Mouse (Mus musculus): ENCODE measurements around the gene Acvr1b. TPM values are rescaled to one million over a fixed set of nuclear protein-coding genes. Genes with fewer than 3 reads are reported as not detected.

The Acvr1b gene
- total RNA-seq, 4 experiments from 2014 or later = 100 to 118 (median 110) TPM

GRCm38 (mm10) chr15:101146100-101146965 lies 27.5 kb upstream of the Acvr1b start:
- DNase-seq (ENCODE audit: low spot score in 2 of 2) = no peak

GRCm38 (mm10) chr15:101147115-101147909 lies 26.6 kb upstream of the Acvr1b start:
- no peak for DNase-seq (ENCODE audit: low spot score in 2 of 2)

DNA sequence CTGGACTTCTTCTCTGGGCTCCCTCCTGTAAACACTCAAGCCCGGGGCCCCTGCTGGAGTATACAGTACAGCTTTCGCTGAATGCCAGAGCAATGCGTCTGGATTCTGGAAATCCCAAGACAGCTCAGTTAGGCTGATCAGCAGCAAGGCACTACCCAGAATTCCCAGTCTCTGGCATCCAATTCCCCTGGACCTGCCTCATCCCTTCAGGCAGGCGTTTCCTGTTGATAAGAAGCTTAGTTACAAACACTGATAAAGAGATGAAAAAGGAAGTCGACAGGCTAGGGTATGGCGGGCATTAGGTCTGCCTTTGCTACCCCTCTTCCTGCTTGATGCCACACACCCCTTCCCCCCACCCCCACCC lies 26.0 kb upstream of the Acvr1b start:
- DNase-seq (ENCODE audit: low spot score in 2 of 2) = no peak

GRCm38 (mm10) chr15:101148604-101149003 lies 25.3 kb upstream of the Acvr1b start:
- no peak for DNase-seq (ENCODE audit: low spot score in 2 of 2)

- no peak for DNase-seq (ENCODE audit: low spot score in 2 of 2)
Measured at GRCm38 (mm10) chr15:101151409-101152261, 22.2 kb upstream of the Acvr1b start.

GRCm38 (mm10) chr15:101154700-101155616 lies 18.9 kb upstream of the Acvr1b start:
- DNase-seq (ENCODE audit: low spot score in 2 of 2) = no peak

DNA sequence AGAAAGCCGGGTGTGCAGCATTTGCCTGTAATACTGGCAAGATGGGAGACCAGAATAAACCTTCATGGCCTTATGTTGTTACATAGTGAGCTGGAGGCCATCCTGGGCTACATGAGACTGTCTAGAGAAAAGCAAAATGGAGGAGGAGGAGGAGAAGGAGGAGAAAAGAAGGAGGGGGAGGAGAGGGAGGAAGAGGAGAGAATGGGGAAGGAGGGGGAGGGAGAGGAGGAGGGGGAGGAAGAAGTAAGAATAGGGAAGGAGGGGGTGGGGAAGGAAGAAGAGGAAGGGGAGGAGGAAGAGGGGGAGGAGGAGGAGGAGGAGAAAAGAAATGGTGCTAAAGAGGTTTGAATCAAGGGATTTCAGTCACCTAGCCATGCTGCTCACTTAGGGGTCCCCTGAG lies 13.7 kb upstream of the Acvr1b start:
- no peak for DNase-seq (ENCODE audit: low spot score in 2 of 2)

DNA sequence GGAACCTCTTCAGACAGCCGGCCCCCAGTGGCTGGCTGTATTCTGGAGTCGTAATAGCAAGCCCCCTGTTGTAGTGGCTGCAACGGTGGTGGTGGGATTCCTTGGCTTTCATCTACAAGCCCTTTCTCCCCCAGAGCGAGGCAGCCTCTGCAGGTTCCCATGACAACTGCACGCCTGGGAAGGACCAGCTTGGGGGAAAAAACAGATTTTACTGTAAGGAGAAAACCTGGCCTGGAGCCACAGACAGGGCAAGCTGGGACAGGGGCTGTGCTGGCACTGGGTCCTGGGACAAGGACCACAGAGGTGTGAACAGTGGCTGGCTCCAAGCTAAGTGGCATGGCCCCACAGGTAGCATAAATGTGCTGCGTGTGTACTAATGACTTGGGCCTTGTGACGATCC lies 13.3 kb upstream of the Acvr1b start:
- DNase-seq (ENCODE audit: low spot score in 2 of 2) = no peak

- DNase-seq (ENCODE audit: low spot score in 2 of 2) = no peak
Measured at GRCm38 (mm10) chr15:101161534-101161933, 12.3 kb upstream of the Acvr1b start.

- DNase-seq (ENCODE audit: low spot score in 2 of 2) = no peak
Measured at GRCm38 (mm10) chr15:101163056-101163458, 10.8 kb upstream of the Acvr1b start.

DNA sequence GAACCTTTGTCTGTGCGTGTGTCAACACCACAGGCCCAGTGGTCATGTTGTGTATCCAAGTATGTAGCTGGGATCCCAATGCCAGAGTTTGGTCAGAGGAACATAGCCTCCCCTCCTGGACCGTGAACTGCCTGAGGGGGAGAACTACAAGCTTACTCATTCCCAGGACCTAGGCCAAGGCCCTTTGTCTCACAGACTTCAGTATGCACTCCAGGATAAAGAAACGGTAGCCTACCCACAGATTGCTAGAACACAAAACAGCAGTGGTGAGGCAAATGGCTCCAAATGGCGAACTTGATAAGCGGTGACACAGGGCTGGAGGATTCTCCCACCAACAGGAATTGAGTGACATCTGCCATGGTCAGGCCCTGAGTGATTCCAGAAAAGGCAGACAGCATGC lies 10.0 kb upstream of the Acvr1b start:
- no peak for DNase-seq (ENCODE audit: low spot score in 2 of 2)

- DNase-seq (ENCODE audit: low spot score in 2 of 2) = no peak
Measured at GRCm38 (mm10) chr15:101164291-101164690, 9.6 kb upstream of the Acvr1b start.

DNA sequence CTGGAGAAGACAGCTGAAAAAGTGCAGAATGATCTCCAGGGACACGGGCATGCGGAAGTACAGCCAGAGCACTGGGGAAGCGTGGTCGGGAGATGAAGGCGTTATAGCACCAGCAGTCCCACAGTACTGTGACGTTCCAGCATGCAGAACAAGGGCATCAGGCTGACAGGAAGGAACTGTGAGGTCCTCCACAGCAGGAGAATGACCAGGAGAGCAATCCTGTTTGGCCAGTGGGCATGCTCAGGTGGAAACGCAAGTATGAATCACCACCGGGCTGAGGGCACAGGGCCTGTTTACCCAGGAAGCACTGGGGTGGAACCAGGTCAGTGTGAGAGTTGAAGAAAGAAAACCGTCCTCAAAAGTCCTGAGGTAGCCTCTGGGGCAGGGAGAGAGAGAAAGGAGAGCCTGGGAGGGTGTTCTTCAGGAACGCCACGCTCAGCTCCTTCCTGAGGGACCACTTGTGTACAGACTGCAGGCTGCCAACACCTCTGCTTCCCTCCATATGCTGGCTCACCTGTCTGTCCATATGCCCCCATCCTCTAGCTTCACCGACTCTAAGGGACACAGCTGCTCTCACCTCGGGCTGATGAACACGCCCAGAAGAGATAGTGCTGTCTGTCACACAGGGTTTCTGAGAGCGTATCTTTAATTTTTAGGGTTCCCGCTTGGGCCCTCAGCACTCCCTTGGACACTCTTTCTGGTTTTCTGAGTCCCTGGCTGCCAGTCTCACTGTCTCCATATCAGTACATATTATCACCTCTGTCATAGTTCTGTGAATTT lies 8.0 kb upstream of the Acvr1b start:
- no peak for DNase-seq (ENCODE audit: low spot score in 2 of 2)

DNA sequence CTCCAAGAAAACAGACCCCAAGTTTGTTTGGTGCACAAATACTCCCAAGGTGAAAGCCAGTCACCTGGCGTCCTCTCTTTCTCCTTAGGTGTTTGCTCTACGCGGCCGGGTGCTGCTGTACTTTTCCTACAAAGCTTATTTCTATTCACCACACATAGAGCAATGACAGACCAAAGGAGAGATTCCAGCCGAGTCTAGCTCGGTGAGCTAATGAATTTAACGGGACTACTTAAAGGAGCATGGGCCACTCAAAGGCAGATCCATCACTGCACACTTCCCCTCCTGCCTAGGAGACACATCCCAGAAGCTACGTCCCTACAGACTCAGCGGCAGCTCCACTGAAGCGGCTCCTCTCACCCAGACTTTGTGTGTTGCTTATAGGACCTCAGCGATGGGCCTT lies 6.3 kb upstream of the Acvr1b start:
- no peak for DNase-seq (ENCODE audit: low spot score in 2 of 2)

GRCm38 (mm10) chr15:101169910-101170309 lies 4.0 kb upstream of the Acvr1b start:
- no peak for DNase-seq (ENCODE audit: low spot score in 2 of 2)

- no peak for DNase-seq (ENCODE audit: low spot score in 2 of 2)
Measured at GRCm38 (mm10) chr15:101170413-101170980, 3.4 kb upstream of the Acvr1b start.

GRCm38 (mm10) chr15:101171272-101171671 lies 2.6 kb upstream of the Acvr1b start:
- no peak for DNase-seq (ENCODE audit: low spot score in 2 of 2)

DNA sequence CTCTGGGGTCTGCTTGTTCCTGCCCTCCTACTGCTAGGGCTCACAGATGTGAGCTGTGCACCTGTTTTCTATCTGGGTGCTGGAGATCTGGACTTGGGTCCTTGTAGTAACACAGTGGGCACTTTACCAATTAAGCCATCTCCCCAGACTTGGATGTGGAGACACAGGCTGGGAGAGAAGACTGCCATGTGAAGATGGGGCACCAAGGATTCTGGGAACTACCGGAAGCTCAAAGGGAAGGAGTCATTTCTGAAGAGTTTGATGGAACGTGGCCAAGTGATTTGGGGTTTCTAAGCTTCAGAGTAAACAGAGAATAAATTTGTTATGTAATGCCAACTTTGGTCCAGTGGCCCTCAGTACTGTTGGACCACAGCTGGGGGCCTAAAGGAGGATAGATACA lies 1.9 kb upstream of the Acvr1b start:
- DNase-seq (ENCODE audit: low spot score in 2 of 2) = no peak
